Mouse (Mus musculus) cerebellum, adult 2 months (tissue): ENCODE results near the gene Dnal4. TPM values are rescaled to one million over a fixed set of nuclear protein-coding genes. Genes with fewer than 3 reads are reported as not detected.

Experiments
- DNase-seq, 2 experiments: peaks; one replicate each; pipeline ENCODE4 v3.0.0; 2021
- H3K27ac ChIP-seq: fragments of 200-500 bp; 2 replicates; pipeline ENCODE4 v1.5.1; 2012; ENCODE audit warnings: low read length, control low read depth, inconsistent platforms; ENCODE audit not compliant: insufficient read depth
- H3K27me3 ChIP-seq: fragments of 200-500 bp; 2 replicates; pipeline ENCODE4 v1.6.1; 2012; ENCODE audit warnings: inconsistent platforms, mild to moderate bottlenecking, low read length, moderate library complexity; ENCODE audit not compliant: control insufficient read depth, insufficient read depth
- H3K4me1 ChIP-seq: fragments of 200-500 bp; 2 replicates; pipeline ENCODE4 v1.6.1; 2011; ENCODE audit warnings: low read length; ENCODE audit not compliant: control insufficient read depth, insufficient read depth
- H3K4me3 ChIP-seq: fragments of 200-500 bp; replicated peaks from 2 replicates; pipeline ENCODE3; 2011; ENCODE audit warnings: mild to moderate bottlenecking, low read depth, low read length, control low read depth; ENCODE audit not compliant: insufficient read depth
- CTCF ChIP-seq: fragments of 200-500 bp; IDR thresholded peaks from 2 replicates; pipeline ENCODE4 v1.5.1; 2011; ENCODE audit warnings: low read depth, mild to moderate bottlenecking, control low read depth, low read length, moderate library complexity, borderline replicate concordance; ENCODE audit not compliant: insufficient read depth
- POLR2A ChIP-seq: fragments of 200-500 bp; IDR thresholded peaks from 2 replicates; pipeline ENCODE4 v1.6.1; 2011; ENCODE audit warnings: low read length, control low read depth, borderline replicate concordance; ENCODE audit not compliant: insufficient read depth
- WGBS: fragments of 180-500 bp; shearing (Covaris S2); methylation state at CpG from one replicate; pipeline ENCODE4 v1.1.7; 2018; 5-methylcytosine and 5-hydroxymethylcytosine counted together
- polyA plus RNA-seq: library from polyadenylated mRNA; depleted of rRNA; stranded (reverse); fragments of >200 nt; gene quantifications from 2 replicates; pipeline ENCODE4 v1.2.3, GENCODE M21; 2012

The Dnal4 gene
- polyA plus RNA-seq, 1 experiment: 55.1 TPM

DNA sequence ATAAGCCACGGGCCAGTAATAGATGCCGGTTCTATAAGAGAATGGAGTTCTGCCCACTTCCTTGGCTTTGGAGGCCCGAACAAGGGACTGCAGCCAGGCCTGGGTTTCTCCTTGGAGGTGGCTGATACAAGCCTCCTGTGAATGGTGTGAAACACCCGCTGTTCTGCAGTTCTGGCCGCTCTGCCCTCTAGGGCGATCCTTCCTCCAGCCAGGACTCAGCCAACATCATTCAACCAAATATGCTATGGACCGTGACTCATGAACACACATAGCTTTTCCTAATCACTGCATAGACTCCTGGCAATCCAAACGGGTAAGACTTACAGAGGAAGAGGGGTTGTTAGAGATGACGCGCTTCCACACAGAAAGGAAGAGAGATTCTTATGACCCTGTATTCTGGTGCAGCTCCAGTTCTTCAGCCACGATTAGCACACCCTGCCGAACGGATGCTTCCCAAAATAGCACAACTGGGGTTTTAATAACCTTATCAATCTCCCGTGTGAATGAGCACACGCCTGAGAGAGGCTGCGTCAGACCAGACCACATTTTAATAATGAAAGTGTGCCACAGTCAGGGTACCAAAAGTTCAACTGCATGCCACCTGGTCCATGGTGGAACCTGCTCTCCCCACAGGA lies 10.2 kb downstream of the Dnal4 start:
- DNase-seq: peak; percentile 57 to 71

GRCm38 (mm10) chr15:79766586-79767071 lies 11.0 kb downstream of the Dnal4 start:
- H3K27ac ChIP-seq: no peak overlapping the region; the same call in 1 of the 2 replicates
- TF ChIP-seq POLR2A (no peak), CTCF (no peak)
- WGBS: 27% methylated on average over 10 of the region's 10 CpGs
- peak; percentile 60 to 81 for DNase-seq
- peaks cover 82% of the 10 kb centered on the region for H3K4me1 ChIP-seq
- H3K4me3 ChIP-seq: no peak overlapping the region
- no peaks in the 10 kb centered on the region for H3K27me3 ChIP-seq

More for the DNA sequence above, 10.2 kb downstream of the Dnal4 start:
- TF ChIP-seq POLR2A (no peak), CTCF (no peak)
- H3K4me3 ChIP-seq: no peak overlapping the region
- WGBS: 13% methylated on average over 16 of the region's 16 CpGs
- H3K4me1 ChIP-seq: peaks cover 79% of the 10 kb centered on the region
- H3K27me3 ChIP-seq: no peaks in the 10 kb centered on the region
- H3K27ac ChIP-seq: peak overlapping the region; percentile 18; the same call in 1 of the 2 replicates

GRCm38 (mm10) chr15:79766168-79766567 lies 11.5 kb downstream of the Dnal4 start:
- 18% methylated on average over 10 of the region's 10 CpGs for WGBS
- H3K27ac ChIP-seq: peak overlapping the region; percentile 40

DNA sequence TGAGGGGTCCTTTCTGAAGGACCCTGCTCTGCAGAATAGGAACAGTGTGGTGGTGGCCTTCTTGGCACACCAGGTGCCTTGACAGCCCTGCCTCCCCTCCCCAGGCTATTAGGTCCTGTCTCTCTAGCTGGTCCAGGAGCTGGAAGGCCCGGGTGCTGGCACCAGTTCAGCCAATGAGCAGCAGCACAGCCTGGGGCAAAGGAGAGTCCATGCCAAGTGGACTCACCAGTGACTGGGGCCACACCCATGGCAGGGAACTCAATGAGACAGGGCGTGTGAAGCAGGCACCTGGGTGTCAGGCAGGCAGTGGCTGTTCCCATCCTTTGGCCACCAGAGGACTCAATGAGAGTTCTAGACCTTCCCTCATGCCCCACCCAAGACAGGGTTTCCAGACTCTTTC lies 12.3 kb downstream of the Dnal4 start:
- peak; percentile 64 to 75 for DNase-seq
- TF ChIP-seq POLR2A: 0 out of 2 replicates have a peak, but pooled peaks have one; percentile 5
- no peak for TF ChIP-seq CTCF
- 6% methylated on average over 2 of the region's 2 CpGs for WGBS
- Histone ChIP-seq H3K4me3 (no peak overlapping the region), H3K27ac (peak overlapping the region; percentile 78), H3K4me1 (peaks cover 77% of the 10 kb centered on the region), H3K27me3 (no peaks in the 10 kb centered on the region)

More at GRCm38 (mm10) chr15:79766168-79766567, 11.5 kb downstream of the Dnal4 start:
- peaks cover 82% of the 10 kb centered on the region for H3K4me1 ChIP-seq
- TF ChIP-seq POLR2A: no peak
- TF ChIP-seq CTCF: no peak
- H3K4me3 ChIP-seq: no peak overlapping the region
- DNase-seq: peak in 1 of 2 experiments; percentile 53
- no peaks in the 10 kb centered on the region for H3K27me3 ChIP-seq

GRCm38 (mm10) chr15:79764539-79765267 lies 12.9 kb downstream of the Dnal4 start:
- peak; percentile 75 to 83 for DNase-seq
- no peaks in the 10 kb centered on the region for H3K27me3 ChIP-seq
- H3K4me3 ChIP-seq: no peak overlapping the region
- TF ChIP-seq POLR2A: 0 out of 2 replicates have a peak, but pooled peaks have one; percentile 6
- TF ChIP-seq CTCF: no peak
- H3K27ac ChIP-seq: peak overlapping the region; percentile 78
- WGBS: 13% methylated on average over 11 of the region's 11 CpGs
- peaks cover 72% of the 10 kb centered on the region for H3K4me1 ChIP-seq

- DNase-seq: peak; percentile 83 to 91
- Histone ChIP-seq H3K4me3 (no peak overlapping the region), H3K27me3 (no peaks in the 10 kb centered on the region), H3K27ac (peak overlapping the region; percentile 78), H3K4me1 (peaks cover 65% of the 10 kb centered on the region)
- WGBS: 33% methylated on average over 7 of the region's 7 CpGs
- TF ChIP-seq CTCF (peak; percentile 74), POLR2A (no peak)
Measured at GRCm38 (mm10) chr15:79763601-79764246, 13.9 kb downstream of the Dnal4 start.

GRCm38 (mm10) chr15:79763001-79763400 lies 14.6 kb downstream of the Dnal4 start:
- TF ChIP-seq POLR2A (no peak), CTCF (no peak)
- H3K27me3 ChIP-seq: no peaks in the 10 kb centered on the region
- H3K4me1 ChIP-seq: peaks cover 58% of the 10 kb centered on the region
- H3K4me3 ChIP-seq: no peak overlapping the region
- DNase-seq: no peak
- peak overlapping the region; percentile 78 for H3K27ac ChIP-seq
- WGBS: 75% methylated on average over 9 of the region's 9 CpGs

DNA sequence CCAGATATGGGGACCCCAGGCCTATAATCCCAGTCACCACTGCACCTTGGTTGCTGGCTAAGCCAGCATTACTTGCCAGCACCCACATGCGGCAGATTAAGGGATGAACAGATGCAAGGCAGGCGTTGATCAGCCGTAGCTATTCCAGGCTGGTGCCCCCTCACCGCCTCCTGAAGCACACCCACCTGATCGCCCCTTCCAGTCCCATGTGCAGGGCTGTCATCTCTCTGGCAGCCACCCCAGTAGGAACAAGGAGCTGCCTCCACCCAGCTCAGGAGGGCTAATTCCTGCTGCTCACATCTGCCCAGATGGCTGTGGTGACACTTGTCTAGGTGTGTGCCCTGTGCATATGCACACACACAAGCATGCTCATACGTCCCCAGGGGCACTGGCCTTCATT lies 16.7 kb downstream of the Dnal4 start:
- Histone ChIP-seq H3K4me3 (no peak overlapping the region), H3K4me1 (peaks cover 38% of the 10 kb centered on the region), H3K27ac (no peak overlapping the region), H3K27me3 (no peaks in the 10 kb centered on the region)
- 74% methylated on average over 6 of the region's 6 CpGs for WGBS
- no peak for TF ChIP-seq POLR2A
- TF ChIP-seq CTCF: no peak
- no peak for DNase-seq
